Mouse (Mus musculus): ENCODE data around the gene Cdon.

The Cdon gene

DNA sequence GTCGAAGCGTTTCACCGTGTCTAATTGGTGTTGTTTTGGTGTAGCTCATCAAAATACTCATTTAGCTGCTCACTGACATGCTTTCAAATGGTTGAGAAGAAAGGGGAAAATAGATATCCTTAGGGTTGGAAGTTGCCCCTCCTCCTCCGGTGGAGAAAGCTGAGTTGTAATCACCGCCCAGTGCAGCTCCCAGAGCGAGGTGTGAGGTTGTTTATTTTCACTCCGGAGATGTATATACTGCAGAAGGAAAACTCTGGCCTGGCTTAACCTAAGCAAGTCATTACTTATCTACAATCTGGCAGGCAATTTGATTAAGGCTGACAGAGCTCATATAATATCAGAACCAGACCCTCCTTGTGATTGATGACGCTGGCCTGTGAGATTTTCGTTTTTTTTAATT is 14.6 kb downstream of the Cdon start:
- no peak for DNase-seq (ENCODE audit: low spot score in 2 of 2)

DNA sequence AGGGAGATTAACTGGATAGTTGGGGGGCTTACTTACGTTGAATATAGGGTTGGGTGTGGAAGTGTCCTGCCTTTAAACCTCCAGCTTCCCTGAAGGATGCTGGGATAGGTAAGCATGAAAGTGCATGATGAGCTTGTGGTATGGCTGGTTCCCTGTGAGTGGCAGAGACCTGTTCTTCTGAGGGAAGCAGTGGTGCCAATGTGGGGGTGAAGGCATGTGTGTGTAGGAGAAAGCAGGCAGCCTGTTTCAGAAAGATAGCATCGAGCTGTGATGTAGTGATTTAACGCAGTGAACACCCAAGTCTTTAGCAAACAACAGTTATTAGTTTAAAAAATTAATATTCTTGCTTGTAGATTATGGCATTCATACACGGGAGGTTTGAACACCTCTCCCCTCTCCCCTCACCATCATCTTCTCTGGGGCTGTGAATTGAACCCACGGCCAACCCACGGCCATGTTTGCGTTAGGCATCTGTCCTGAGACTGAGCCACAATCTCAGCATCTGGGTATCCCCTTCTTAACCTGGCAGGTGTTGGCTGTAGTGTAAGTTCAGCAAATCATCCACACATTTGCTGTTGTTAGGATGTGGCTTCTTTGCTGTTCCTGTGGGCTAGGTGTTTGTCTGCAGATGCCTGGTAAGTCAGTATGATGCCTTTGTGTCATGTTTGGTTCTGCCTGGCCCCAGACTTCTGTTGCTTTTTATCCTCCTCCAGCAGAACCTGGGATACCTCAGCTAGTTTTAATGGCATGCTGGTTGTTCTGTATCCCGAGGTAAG is 17.5 kb downstream of the Cdon start:
- DNase-seq (ENCODE audit: low spot score in 2 of 2), result no peak

DNA sequence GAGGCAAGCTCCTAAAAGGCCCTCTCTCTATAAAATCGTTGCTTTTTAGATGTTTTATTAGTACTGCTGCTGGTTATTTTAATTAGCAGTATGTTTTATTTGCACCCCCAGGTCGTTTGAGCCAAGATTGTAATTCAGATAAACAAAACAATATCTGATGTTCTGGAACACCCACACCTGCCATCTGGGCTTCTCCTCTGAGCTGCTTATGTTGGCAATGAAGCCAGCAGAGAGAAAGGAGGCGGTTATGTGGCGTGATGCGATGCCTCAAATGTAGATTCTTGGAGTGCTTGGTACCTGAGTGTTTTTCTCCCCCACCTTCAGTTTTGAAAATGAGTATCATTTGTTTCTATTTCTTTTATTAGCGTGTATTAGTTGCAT is 18.1 kb downstream of the Cdon start:
- DNase-seq (ENCODE audit: low spot score in 2 of 2), result peak in 1 of 2 experiments; percentile 25

DNA sequence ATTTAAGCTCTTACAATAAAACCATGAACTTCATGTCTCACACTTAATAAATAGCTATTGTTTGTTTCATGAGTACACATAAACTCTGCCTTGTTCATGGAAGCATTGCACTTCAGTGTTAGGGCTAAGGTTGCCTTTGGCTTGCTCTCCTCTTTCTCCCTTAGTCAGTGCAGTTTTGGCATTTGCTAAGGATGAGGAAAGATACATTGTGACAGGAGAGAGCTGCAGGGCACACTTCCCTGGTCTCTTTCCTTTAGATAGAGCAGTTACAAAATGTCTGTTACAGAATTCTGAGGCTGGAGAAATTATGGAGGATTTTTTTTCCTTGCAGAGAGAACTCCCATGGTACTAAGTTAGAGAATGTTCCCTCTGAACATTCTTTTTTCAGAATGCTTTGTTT is 18.8 kb downstream of the Cdon start:
- no peak for DNase-seq (ENCODE audit: low spot score in 2 of 2)

DNA sequence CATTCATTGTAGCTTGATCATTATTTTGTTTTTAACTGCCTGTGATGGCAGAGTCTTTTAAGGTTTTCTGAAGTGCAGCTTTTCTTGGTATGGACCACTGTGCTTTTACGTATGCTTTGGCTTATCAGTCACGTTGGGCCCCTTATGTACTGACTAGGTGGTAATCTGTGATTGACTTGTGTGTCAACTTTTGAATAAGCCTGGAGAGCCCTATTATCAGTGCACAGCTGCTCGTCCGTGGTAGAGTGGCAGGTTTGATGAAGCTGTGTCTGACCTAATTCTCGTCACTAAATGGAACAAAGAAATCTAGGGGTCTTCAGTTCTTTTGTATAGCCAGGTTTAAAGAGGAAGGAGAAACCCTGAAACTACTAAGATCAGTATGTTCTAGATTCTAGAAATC is 21.5 kb downstream of the Cdon start:
- DNase-seq (ENCODE audit: low spot score in 2 of 2), result no peak

DNA sequence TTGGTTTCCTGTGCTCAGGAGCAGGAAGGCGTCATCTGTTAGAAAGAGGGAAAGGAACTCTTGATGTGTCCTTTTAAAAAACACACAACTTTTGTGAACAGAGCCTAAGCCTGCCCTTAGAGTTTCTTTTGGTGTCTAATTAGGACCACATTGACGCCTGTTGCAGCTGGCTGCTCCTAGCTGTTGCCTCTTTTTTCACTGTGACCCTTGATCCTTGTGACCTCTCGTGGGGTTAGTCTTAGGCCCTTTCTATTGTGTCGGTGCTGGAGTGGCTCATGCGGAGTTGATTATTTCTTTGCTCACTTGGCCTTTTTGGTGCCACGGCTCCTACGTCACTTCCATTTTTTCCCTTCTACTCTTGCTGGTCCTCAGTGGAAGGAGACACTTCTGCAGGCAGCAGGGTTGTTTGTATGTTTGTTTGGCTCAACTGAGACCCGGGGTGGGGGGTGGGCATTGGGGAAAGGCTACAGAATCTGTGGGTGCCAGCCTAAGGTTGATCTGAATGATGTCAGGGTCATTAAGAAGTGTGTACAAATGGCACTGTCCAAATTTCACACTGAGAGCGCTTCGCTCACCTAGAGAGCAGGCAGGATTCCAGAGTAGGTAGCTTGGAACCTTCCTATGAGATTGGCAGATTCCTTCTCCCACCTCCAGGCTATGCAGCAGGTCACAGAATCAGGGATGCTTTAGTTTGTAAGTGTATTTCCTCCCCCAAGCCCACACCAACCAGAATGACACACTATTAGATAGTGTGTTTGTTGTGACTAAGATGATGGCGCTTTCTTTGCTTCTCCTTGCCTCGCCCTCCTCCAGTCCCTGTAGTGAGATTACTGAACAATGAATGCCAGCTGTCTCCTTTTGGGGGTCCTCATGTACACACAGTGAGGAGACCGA is 22.9 kb downstream of the Cdon start:
- DNase-seq (ENCODE audit: low spot score in 2 of 2), result no peak

DNA sequence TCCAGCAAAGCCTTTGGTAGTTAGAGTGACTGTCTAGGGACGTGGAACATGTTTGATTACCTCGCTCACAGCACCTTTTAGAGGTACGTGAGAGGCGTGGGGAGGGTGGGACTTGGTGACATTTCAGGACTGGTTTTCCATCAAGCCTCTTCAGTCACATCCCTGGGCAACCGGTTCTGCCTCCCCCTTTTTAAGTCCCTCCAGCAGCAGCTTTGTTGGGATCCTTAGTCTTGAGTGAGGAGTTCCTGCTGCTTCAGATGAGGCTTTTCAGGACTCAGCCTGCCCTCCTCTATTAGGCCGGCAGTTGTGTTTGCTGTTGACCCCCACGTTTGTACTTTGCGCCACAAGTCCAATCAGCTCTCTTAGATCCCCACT is 23.6 kb downstream of the Cdon start:
- no peak for DNase-seq (ENCODE audit: low spot score in 2 of 2)

DNA sequence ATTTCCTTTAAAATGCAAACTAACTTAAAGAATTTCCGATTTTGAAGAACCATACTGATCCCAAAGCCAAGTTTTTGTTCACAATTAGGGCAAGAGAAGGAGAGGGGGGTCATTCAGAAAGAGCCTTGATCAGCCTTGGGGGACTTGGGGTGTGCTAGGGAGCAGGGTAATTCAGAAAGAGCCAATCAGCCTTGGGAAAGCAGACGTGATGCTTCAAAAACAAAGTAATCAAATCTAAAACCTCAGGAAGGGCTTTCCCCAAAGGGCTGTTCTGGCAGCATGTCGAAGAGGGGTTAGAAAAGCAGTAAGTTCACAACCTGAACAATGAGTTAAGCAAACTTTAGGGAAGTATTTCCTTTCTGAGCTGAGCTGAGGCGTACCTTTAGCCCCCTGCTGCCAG is 26.0 kb downstream of the Cdon start:
- no peak for DNase-seq (ENCODE audit: low spot score in 2 of 2)

DNA sequence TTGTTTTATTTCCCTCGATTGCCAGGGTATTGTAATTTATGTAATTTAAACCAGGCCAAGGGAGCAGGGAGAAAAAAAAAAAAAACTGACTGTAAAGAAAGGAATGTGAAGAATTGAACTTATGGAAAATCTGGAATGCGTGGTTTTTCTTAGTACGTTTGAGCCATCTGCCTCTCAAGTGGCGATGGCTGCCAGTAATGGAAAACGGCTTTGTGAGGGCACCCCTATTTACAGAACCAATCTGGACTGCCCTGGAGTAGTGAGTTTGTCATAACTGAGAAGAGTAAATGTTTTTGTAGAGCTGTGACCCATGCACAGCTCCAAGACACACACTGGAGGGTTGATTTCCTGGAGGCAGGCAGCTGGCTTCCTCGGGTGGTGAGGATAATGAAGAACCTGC is 32.4 kb downstream of the Cdon start:
- no peak for DNase-seq (ENCODE audit: low spot score in 2 of 2)

DNA sequence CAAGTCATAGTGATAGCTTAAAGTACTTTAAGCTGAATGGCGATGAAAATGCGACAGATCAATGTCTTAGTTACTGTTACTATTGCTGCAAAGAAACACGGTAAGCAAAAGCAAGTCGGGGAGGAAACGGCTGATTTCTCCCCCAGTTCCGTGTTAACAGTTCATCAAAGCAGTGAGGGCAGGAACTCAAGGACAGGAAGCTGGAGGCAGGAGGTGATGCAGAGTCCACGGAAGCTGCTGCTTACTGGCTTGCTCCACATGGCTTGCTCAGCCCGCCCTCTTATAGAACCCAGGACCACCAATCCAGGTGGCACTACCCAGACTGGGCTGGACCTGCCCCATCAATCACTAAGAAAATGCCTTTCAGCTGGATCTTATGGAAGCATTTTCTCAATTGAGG is 38.7 kb downstream of the Cdon start:
- DNase-seq (ENCODE audit: low spot score in 2 of 2), result no peak

DNA sequence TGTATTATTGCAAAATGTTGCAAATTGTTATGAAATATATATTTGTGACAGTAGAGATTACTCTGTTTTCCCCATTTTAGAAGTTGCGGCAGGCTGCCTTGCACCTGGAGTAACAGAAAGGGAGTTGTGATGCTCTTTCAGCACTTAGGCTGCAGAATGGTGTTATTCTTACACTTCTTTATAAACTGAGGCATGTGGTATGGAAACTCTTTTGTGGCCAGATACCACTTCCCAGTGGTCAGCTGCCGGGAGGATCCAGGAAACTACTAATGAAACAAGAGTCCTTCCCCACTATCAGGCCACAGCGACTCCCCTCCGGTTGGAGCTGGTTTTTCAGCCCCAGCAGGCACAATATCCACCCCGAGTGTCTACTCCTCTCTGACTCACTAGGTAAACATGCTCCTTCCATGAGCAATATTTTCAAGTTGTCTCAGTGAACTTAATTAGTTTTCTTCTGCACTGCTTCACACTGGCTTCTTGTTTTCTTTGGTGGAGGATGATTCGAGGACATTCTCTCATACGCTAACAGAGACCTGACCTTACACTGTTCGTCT is 46.4 kb downstream of the Cdon start:
- no peak for DNase-seq (ENCODE audit: low spot score in 2 of 2)

DNA sequence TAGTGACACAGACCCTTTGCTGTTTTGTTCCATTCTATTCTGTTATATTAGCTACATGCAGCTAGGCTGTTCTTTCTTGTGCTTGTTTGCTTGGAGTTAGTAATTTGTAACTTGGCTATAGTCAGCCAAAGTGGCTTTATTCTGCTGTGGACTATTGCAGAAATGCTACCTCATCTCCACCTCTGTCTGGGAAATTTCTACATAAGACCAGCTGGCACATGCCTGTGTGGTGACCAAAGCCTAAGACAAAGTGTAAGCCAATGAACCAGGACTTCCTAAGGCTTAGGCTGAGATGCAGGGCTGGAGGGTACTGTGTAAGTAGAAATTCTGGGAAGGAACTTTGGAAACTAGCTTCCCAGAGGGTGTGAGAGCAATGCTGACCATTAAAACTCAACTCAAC is 48.0 kb downstream of the Cdon start:
- DNase-seq (ENCODE audit: low spot score in 2 of 2), result no peak

DNA sequence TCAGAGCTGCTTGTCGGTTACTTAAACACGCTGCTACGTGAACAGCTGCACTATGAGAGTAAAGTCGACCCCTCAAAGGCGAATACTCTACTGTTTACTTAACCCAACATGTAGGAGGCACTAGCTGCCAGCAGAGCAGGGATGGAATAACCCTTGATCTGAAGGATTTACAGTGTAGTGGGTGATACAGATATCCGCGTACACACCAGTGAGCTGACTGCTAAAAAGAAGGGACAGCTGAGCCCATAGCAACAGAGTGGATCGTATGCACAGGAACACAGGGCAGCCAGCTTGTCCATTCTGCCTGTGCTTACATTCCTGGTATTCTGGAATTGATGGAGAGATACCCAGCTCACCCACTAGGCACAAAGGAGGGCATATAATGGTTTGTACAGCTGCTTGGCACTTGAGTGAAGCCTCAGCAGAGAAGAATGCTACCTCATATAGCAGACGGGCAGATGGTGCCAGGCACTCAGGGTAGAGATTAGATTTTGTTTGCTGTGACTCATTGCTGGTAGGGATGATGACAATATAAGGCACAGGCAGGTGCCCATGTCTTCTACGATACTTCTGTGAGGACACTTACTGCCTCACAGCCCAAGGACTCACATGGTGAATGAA is 53.3 kb downstream of the Cdon start:
- DNase-seq (ENCODE audit: low spot score in 2 of 2), result no peak

DNA sequence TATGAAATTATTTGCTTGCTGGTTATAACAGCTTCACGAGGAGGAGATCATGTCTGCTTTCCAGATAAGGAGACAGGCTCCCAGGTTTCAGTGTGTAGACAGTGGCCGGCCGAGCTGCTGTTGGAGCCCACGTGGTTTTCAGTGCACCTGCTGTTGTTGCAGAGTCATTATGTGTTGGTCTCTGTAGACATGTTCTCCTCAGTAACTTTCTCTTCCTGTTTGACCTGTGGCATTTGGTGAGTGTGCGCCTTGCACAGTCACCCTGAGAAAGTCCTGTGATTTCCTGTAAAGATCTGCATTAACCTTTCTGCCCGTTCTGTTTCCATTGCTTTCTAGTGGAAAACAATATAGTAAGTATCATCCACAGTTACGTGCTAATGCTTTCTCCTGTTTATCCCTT is 54.5 kb downstream of the Cdon start:
- DNase-seq (ENCODE audit: low spot score in 2 of 2), result no peak

DNA sequence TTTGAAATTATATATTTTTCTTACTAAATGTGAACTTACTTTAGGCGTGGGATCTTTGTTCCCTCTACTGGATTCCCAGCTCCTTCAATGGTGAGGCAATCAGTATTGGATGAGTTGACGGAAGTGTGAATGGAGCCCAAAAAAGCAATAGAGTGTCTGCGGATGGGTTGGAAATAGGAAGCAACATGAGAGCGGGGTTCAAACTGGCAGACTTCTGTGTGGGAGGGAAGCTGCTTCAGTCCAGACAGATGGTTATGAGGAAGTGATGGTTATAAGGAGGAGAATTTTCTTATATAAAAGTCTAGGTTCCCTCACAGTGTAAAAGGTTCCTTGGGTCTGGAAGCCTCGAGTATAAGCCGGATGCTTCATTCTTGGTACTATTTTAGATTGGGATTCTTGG is 58.5 kb downstream of the Cdon start:
- no peak for DNase-seq (ENCODE audit: low spot score in 2 of 2)

DNA sequence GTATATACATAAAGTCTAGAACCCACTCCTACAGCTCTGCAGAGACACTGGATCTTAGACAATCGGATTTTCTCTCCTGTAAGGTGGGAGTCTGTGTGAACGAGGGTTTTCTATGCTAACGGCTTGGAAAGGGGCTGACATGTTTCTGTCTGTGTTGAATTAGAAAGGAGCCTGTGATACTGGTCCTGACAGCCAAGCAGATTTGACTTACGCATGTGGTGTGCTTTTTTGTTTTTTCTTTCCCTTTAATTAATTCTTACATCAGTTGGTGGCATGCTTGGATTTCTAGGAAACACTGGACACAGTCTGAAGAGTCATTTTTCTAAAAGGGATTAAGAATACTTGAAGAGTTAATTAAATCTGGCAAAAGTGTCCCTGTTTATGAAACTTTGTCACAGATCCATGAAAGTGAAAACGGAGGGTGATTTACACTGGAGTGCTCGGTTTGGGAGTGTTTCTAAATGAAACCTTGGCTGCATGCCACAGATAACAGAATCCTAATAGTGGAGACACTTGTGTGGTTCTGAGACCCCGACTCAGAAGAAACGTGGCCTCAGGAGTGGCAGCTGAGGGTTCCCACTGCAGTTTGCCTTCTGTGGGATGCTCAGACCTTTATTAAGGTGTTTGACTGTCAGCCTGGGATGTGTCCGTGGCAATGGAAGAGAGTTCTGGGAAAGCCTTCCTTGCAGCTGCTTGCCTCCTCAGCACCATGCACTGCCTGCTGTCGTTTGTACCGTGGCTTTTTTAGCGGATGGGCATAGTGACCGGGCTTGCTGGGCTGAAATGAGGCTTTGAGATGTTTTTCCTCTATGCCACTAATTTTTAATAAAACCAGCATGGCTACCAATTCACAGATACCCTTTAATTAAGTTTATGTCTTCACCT is 61.3 kb downstream of the Cdon start:
- no peak for DNase-seq (ENCODE audit: low spot score in 2 of 2)

DNA sequence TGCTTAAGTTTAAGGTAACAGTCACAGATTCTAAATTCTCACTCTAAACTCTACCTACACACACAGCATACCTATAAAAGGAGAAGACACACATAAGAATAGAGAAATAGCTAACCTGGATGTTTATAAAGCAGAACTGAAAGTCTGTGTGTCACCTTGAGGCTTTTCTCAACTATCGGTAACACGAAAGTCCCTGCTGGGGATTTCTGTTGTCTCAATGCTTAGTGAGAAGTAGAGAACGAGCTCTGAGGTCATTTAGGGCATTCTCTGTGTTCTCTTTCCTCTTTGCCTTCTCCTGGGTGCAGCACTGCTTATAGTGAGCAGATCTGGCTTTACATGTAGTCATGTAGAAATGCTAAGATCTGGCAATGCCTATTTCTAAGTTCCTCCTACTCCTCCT is 63.0 kb downstream of the Cdon start:
- DNase-seq (ENCODE audit: low spot score in 2 of 2), result no peak

DNA sequence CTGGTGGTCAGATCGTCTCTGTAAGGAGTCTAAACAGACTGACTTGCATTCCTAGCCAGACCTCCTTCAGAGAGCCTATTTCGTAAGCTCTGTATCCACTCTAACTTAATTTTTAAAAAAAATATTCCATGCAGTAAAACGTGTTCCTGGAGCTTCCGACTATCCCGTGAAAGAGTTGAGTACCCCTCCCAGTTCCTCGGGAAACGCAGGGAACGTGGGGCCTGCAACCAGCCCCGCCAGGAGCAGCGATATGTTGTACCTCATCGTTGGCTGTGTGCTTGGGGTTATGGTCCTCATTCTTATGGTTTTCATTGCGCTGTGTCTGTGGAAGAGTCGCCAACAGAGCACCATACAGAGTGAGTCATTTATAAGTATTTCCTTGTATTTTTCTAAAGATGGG is 65.7 kb downstream of the Cdon start:
- no peak for DNase-seq (ENCODE audit: low spot score in 2 of 2)

DNA sequence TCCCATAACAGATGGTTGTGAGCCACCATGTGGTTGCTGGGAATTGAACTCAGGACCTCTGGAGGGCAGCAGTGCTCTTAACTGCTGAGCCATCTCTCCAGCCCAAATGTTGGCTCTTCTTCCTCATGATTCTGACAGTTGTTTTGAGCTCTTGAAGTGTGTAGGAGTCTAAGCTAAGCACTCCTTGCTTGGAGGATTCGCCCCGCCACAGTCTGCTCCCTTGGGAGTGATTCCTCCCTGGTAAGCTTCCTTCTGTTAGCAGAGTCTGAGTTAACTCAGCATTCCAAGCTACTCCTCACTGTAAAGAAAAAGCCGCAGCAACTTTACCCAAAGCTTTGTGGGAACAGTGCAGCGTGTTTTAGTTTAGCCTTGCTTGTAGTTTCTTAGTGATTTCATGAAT is 67.6 kb downstream of the Cdon start:
- DNase-seq (ENCODE audit: low spot score in 2 of 2), result no peak

DNA sequence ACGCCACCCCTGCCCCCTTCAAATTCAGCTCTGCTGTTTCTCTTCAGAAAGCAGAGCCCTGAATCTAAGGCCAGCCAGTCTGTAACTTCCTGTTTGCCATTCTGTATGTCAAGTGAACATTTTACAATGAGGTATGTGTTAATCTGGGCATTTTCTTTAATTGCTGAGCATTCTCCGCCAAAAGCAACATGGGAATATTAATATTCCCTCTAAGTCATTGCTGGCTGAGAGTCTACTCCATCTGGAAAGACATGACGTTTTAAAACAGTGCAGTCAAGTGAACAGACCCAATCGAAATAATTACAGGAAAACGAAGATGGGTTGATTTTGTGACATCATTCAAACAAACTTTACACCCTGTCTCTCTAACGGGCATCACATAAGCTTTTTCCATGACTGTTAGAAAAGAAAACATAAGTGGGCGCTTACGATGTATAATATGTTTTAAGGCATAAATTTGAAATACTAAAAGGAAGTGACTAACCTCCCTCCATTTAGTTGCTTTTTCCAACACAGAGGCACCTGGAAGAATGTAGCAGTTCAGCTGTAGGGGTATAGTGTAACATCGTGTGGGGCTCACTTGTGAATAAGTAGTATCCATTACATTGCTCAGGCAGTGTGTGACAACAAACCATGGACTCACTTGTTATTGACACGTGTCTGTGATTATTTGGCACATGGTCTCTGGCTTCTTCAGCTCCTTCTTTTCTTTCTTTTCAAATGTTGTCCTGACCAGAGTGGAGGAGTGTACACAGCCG is 70.4 kb downstream of the Cdon start:
- no peak for DNase-seq (ENCODE audit: low spot score in 2 of 2)
